Mouse (Mus musculus) C2C12 (cell line): ENCODE measurements around the gene Gpr62.

Experiments used
- CEBPB ChIP-seq: IDR thresholded peaks from one replicate; pipeline ENCODE4 v1.6.1; 2011; ENCODE audit warnings: low read depth, mild to moderate bottlenecking, control low read depth, moderate library complexity
- CTCF ChIP-seq: IDR thresholded peaks from one replicate; pipeline ENCODE4 v1.5.1; 2011; ENCODE audit not compliant: control insufficient read depth, insufficient read depth, insufficient read length
- MYOG ChIP-seq: IDR thresholded peaks from one replicate; pipeline ENCODE4 v1.6.1; 2011; ENCODE audit not compliant: control insufficient read depth, insufficient read length; ENCODE audit errors: extremely low read depth
- USF1 ChIP-seq: IDR thresholded peaks from one replicate; pipeline ENCODE4 v1.6.1; 2011; ENCODE audit warnings: low read depth, mild to moderate bottlenecking, control low read depth, moderate library complexity

DNA sequence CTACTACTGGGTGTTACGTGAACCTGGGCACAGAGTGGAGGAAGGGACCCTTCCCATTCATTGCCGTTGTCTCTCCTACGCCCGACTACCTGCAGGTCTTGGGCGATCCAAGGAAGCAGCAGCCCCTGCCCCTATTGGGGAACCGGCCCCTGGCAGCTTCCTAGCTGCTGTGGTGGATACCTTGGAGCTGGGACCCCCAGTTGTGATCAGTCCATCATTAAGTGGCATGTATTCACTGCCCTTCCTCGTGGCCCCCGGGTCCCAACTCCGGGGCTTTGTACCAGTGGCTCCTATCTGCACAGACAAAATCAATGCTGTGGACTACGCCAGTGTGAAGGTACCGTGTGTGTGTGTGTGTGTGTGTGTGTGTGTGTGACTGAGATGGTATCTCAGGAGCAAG is 14.4 kb downstream of the Gpr62 start:
- TF ChIP-seq USF1: no peak
- no peak for TF ChIP-seq MYOG
- no peak for TF ChIP-seq CEBPB
- no peak for TF ChIP-seq CTCF
